Mouse (Mus musculus): ENCODE results near the gene Bscl2. TPM values are rescaled to one million over a fixed set of nuclear protein-coding genes. Genes with fewer than 3 reads are reported as not detected.

Gene Bscl2
- total RNA-seq, 1 experiment, result 62.6 TPM

DNA sequence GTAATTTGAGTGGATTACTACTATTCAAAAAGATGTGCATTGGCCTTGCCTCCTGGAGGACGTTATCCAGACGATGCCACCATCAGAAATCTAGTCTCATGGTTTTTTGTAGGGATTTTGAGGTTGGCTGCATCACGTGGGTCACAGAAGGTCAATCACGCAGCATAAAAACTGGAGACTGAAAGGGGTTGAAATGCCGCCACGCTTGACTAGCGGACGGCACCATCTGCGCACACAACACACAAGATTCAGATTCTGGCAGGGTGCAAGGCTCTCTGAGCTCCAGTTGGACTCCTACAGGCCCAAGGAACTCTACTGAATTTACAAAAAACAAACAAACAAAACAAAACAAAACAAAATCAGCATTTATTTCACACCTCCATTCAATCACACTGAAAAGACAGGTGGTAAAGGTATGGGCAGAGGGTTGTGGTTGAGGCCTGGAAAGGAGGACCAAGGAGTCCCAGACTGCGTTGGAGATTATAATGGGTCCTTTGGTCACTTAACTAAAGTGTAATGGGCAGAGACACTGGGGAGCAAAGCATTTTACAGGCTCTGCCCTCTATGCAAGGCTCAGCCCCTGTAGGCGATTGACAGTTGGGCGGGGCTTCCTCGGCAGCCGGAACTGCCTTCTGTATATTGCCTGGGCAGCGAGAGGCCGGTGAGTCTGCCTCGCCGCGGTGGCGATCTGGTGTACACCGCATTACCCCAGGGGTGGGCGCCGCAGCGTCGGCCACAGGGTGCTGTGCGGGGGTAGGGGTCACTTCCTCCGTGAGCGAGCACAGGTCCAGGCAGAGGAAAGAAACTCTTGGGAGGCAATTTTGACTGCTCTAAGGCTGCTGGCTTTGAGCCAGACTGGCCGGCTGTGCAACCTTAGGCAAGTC is 2.9 kb downstream of the Bscl2 start:
- H3K27ac ChIP-seq (ENCODE audit: insufficient read depth, low read depth, low read length, poor library complexity, severe bottlenecking), result no peak overlapping the region
- in situ Hi-C loops (cut with MboI; ENCODE audit: low sequenced_read_pairs in 2 of 2, unreplicated experiment in 2 of 2), result no loop called here
- no peak for DNase-seq (ENCODE audit: low read depth, low spot score)

DNA sequence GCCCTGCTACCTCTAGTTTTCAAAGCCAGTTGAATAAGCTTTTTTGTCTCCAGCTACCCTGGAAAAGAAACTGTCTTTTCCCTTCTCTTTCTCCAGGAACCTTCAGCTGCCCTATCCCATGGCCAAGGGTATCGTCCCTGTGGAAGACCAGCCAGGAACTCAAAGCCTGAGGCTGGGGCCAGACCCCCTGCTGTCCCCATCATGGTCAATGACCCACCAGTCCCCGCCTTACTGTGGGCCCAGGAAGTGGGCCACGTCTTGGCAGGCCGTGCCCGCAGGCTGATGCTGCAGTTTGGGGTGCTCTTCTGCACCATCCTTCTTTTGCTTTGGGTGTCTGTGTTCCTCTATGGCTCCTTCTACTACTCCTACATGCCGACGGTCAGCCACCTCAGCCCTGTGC is 3.7 kb downstream of the Bscl2 start:
- Histone ChIP-seq H3K9me3 (ENCODE audit: control insufficient read depth, insufficient read depth, low read depth, low read length) (no peaks in the 10 kb centered on the region), H3K36me3 (ENCODE audit: control insufficient read depth, insufficient read depth, low read length, poor library complexity, severe bottlenecking) (peaks cover 1% of the 10 kb centered on the region; the same call in 1 of the 2 replicates), H3K27ac (ENCODE audit: insufficient read depth, low read depth, low read length, poor library complexity, severe bottlenecking) (no peak overlapping the region), H3K4me3 (ENCODE audit: insufficient read depth in 1 of 2, low read depth in 1 of 2, low read length in 2 of 2, poor library complexity in 1 of 2, severe bottlenecking in 1 of 2) (peak overlapping the region in 1 of 2 experiments; percentile 70; a peak in 1 of 4 replicates), H3K9ac (ENCODE audit: insufficient read depth, low read depth, low read length, poor library complexity, severe bottlenecking) (no peak overlapping the region; the same call in 1 of the 2 replicates), H3K4me1 (ENCODE audit: control insufficient read depth in 2 of 2, insufficient read depth in 2 of 2, low read length in 2 of 2, poor library complexity in 1 of 2) (peaks cover 2 to 13% of the 10 kb centered on the region in 2 experiments; a peak in 3 of 4 replicates)
- in situ Hi-C loops (cut with MboI; ENCODE audit: low sequenced_read_pairs in 2 of 2, unreplicated experiment in 2 of 2), result no loop called here
- DNase-seq (ENCODE audit: low read depth, low spot score), result no peak
- TF ChIP-seq HCFC1 (IDR thresholded peaks at IDR 0.05; ENCODE audit: borderline replicate concordance, insufficient read depth, low read length), result no peak
- no peak for TF ChIP-seq MAFK (IDR thresholded peaks at IDR 0.05; ENCODE audit: insufficient read depth, low read depth, low read length)
- no peak for TF ChIP-seq CHD2 (IDR thresholded peaks at IDR 0.05; ENCODE audit: low read depth, low read length)
- TF ChIP-seq ZC3H11A (IDR thresholded peaks at IDR 0.05; ENCODE audit: borderline replicate concordance, low read depth, low read length), result no peak
- no peak for TF ChIP-seq ZNF384 (IDR thresholded peaks at IDR 0.05; ENCODE audit: low read depth, low read length)

More for the DNA sequence above, 2.9 kb downstream of the Bscl2 start:
- Histone ChIP-seq H3K4me1 (ENCODE audit: control insufficient read depth in 2 of 2, insufficient read depth in 2 of 2, low read length in 2 of 2, poor library complexity in 1 of 2) (peaks cover 2 to 11% of the 10 kb centered on the region in 2 experiments; a peak in 3 of 4 replicates), H3K9me3 (ENCODE audit: control insufficient read depth, insufficient read depth, low read depth, low read length) (no peaks in the 10 kb centered on the region), H3K9ac (ENCODE audit: insufficient read depth, low read depth, low read length, poor library complexity, severe bottlenecking) (peak overlapping the region; percentile 51), H3K36me3 (ENCODE audit: control insufficient read depth, insufficient read depth, low read length, poor library complexity, severe bottlenecking) (no peaks in the 10 kb centered on the region; the same call in 1 of the 2 replicates), H3K4me3 (ENCODE audit: insufficient read depth in 1 of 2, low read depth in 1 of 2, low read length in 2 of 2, poor library complexity in 1 of 2, severe bottlenecking in 1 of 2) (peak overlapping the region; percentile 63 to 70)
- TF ChIP-seq HCFC1 (IDR thresholded peaks at IDR 0.05; ENCODE audit: borderline replicate concordance, insufficient read depth, low read length), result no peak
- no peak for TF ChIP-seq CHD2 (IDR thresholded peaks at IDR 0.05; ENCODE audit: low read depth, low read length)
- TF ChIP-seq ZNF384 (IDR thresholded peaks at IDR 0.05; ENCODE audit: low read depth, low read length), result no peak
- TF ChIP-seq ZC3H11A (IDR thresholded peaks at IDR 0.05; ENCODE audit: borderline replicate concordance, low read depth, low read length), result no peak
- TF ChIP-seq MAFK (IDR thresholded peaks at IDR 0.05; ENCODE audit: insufficient read depth, low read depth, low read length), result no peak

DNA sequence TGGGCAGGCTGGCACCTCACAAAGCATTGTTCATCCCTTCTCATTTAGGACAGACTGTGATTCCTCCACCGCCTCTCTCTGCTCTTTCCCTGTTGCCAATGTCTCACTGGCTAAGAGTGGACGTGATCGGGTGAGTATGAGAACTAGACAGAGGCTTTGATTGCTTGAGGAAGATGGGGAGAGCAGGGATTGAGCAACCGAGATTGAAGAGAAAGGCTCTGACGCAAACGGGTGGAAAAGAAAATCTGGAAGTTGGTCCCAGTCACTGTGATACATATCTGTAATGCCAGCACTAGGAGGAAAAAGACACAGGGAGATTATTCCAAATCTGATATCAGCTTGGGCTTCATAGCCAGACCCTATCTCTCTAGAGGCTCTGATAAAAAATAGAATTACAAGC is 5.7 kb downstream of the Bscl2 start:
- TF ChIP-seq HCFC1 (IDR thresholded peaks at IDR 0.05; ENCODE audit: borderline replicate concordance, insufficient read depth, low read length) (no peak), ZC3H11A (IDR thresholded peaks at IDR 0.05; ENCODE audit: borderline replicate concordance, low read depth, low read length) (no peak), ZNF384 (IDR thresholded peaks at IDR 0.05; ENCODE audit: low read depth, low read length) (no peak), CHD2 (IDR thresholded peaks at IDR 0.05; ENCODE audit: low read depth, low read length) (no peak), MAFK (IDR thresholded peaks at IDR 0.05; ENCODE audit: insufficient read depth, low read depth, low read length) (no peak)
- peaks cover 8% of the 10 kb centered on the region; the same call in 1 of the 2 replicates for H3K36me3 ChIP-seq (ENCODE audit: control insufficient read depth, insufficient read depth, low read length, poor library complexity, severe bottlenecking)
- DNase-seq (ENCODE audit: low read depth, low spot score), result no peak
- in situ Hi-C loops (cut with MboI; ENCODE audit: low sequenced_read_pairs in 2 of 2, unreplicated experiment in 2 of 2), result no loop called here
- no peak overlapping the region for H3K9ac ChIP-seq (ENCODE audit: insufficient read depth, low read depth, low read length, poor library complexity, severe bottlenecking)
- no peak overlapping the region for H3K4me3 ChIP-seq (ENCODE audit: insufficient read depth in 1 of 2, low read depth in 1 of 2, low read length in 2 of 2, poor library complexity in 1 of 2, severe bottlenecking in 1 of 2)
- no peak overlapping the region for H3K27ac ChIP-seq (ENCODE audit: insufficient read depth, low read depth, low read length, poor library complexity, severe bottlenecking)
- H3K9me3 ChIP-seq (ENCODE audit: control insufficient read depth, insufficient read depth, low read depth, low read length), result no peaks in the 10 kb centered on the region
- H3K4me1 ChIP-seq (ENCODE audit: control insufficient read depth in 2 of 2, insufficient read depth in 2 of 2, low read length in 2 of 2, poor library complexity in 1 of 2), result peaks cover 2 to 18% of the 10 kb centered on the region in 2 experiments; a peak in 3 of 4 replicates

DNA sequence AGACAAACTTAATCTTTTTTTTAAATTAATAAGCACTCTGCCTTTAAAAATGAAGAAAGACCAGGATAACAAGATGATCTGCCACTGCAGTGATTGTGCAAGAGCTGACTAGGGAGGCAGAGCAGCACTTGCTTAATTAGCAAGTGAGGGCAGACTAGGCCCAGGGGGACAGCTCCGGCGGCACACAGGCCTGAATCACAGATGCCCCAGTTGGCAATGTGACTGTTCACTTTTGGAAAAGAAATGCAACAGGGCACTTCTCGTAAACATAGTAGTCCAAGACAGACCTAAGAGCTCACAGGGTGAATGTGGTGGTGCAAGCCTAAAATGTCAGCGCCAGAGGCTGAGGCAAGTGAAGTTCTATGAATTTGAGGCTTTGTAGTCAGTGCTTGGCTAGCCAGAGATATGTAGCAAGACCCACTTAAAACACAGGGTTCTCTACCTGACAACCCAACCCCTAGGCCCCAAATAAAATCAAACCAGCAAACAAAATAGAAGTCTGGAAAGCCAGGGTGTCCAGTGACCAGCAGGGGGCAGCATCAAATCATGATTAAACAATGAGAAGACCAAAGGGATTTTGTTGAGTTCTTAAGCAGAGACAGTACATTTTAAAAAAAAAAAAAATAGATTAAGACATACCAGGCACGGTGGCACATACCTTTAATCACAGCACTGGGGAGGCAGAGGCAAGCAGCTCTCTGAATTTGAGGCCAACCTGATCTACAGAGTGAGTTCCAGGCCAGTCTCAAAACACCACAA is 7.3 kb downstream of the Bscl2 start:
- H3K27ac ChIP-seq (ENCODE audit: insufficient read depth, low read depth, low read length, poor library complexity, severe bottlenecking), result no peak overlapping the region
- DNase-seq (ENCODE audit: low read depth, low spot score), result peak; percentile 76
- no peak overlapping the region for H3K4me3 ChIP-seq (ENCODE audit: insufficient read depth in 1 of 2, low read depth in 1 of 2, low read length in 2 of 2, poor library complexity in 1 of 2, severe bottlenecking in 1 of 2)
- H3K9ac ChIP-seq (ENCODE audit: insufficient read depth, low read depth, low read length, poor library complexity, severe bottlenecking), result no peak overlapping the region
- TF ChIP-seq CHD2 (IDR thresholded peaks at IDR 0.05; ENCODE audit: low read depth, low read length) (no peak), HCFC1 (IDR thresholded peaks at IDR 0.05; ENCODE audit: borderline replicate concordance, insufficient read depth, low read length) (no peak), MAFK (IDR thresholded peaks at IDR 0.05; ENCODE audit: insufficient read depth, low read depth, low read length) (no peak), ZC3H11A (IDR thresholded peaks at IDR 0.05; ENCODE audit: borderline replicate concordance, low read depth, low read length) (no peak), ZNF384 (IDR thresholded peaks at IDR 0.05; ENCODE audit: low read depth, low read length) (peak; percentile 71)
- peaks cover 8% of the 10 kb centered on the region; the same call in 1 of the 2 replicates for H3K36me3 ChIP-seq (ENCODE audit: control insufficient read depth, insufficient read depth, low read length, poor library complexity, severe bottlenecking)
- peaks cover 0 to 18% of the 10 kb centered on the region in 2 experiments; a peak in 2 of 4 replicates for H3K4me1 ChIP-seq (ENCODE audit: control insufficient read depth in 2 of 2, insufficient read depth in 2 of 2, low read length in 2 of 2, poor library complexity in 1 of 2)
- in situ Hi-C loops (cut with MboI; ENCODE audit: low sequenced_read_pairs in 2 of 2, unreplicated experiment in 2 of 2), result no loop called here
- no peaks in the 10 kb centered on the region for H3K9me3 ChIP-seq (ENCODE audit: control insufficient read depth, insufficient read depth, low read depth, low read length)
